Mouse (Mus musculus) embryo, embryonic 10 days (tissue): Measurements from ENCODE around the gene Fli1.

ENCODE experiments used
- DNase-seq: peaks from one replicate; pipeline ENCODE4 v3.0.0-alpha.2; 2015; ENCODE audit warnings: low spot score

Gene Fli1

DNA sequence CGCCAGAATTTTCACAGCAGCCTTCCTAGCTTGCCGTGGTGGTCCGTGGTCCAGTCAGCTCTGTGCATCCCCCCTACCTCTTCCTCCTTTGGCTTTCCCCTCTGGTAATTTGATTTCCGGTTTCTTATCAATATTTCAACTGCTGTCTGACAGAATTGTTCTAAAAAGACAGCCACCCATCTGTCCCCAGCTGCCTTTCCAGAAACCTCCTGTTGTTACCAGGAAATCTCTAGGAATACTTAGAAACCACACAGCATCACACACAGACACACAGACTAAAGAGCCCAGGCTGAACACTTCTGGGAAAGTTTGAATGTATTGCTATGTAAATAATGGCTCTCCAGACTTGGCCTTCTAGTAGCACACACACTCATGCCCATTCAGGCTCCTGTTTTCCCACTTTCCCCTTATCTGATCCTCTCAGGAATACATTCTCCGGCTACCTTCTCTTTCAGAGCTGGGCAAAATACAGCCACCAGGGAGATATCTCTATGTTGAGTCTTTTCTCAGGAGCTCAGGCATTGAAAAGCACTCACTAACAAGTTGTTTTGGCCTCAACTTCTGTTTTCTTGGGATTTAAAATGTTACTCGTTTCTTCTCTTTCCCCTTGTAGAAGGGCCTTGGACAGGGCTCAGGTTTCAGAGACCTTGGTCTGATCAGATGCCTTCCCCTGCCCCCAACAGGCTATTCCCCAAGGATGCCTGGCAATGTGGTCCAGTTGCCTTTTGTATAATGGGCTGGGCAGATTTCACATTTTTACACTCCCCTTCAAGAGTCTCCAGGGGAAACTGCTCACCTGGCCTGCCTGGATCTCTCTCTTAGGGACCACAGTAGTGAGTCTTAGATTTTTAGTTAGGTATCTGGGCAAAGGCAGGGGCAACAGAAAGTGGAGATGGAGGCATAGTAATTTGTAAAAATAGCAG lies 7.1 kb upstream of the Fli1 start:
- DNase-seq: peak; percentile 66

DNA sequence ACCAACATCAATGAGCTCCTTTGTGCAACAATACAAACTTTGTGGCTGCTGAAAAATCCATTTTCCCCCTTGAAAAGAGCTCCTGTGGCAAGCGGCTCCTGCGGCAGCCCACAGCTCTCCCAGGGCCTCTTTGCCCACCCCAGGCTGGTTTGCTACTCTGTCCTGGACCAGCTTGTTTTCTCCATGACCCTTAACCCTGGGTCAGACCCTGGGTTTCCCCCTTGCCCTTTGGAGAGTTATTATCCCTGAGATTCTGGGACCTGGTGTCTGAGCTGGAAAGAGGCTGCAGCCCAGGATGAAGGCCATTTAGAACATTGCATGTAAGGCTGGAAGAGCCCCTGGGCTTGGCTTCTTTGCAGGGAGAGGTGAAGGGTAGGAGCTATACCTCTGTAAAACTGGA lies 4.1 kb upstream of the Fli1 start:
- peak; percentile 43 for DNase-seq

DNA sequence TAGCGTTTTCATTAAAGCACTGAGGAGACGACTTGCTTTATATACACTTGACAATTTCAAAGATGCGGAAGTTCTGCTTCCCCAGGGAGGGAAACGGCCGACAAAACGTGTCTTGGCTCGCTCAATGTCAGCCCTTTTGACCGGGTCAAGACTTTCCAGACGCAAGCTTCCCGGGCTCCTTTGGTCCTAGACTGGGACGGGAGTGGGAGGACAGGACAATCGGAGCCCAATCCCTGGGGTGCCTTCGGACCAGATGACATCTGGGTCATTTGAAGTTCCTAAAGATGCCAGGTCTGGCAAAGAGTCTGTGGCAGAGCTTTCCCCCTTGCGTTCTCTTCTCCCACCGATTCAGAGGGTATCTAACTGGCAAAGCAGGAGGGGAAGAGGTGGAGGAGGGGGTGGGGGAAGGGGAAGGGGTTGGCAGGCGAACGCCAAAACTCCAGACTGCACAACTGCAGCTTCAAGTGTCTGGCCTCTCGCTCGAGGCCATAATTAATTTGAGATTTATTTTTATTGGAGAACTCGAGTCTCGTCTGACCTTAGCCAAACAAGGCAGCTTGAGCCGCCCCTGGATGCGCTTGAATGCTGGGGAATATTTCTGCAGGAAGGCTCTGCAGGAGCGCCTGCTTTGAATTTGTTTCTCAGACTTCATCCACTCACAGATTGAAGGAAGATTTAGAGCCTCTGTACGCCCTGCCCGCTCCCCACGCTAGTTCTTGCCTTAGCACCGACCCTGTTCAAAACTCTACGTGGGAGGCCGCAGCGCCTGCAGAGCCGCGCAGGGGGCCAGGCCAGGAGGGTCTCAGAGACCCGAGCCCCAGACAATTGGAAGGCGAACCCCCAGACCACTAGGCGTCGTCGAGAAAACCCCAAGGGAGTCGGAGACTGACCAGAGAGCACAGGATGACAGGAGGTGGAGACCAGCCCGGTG lies 2.3 kb upstream of the Fli1 start:
- DNase-seq: peak; percentile 61

DNA sequence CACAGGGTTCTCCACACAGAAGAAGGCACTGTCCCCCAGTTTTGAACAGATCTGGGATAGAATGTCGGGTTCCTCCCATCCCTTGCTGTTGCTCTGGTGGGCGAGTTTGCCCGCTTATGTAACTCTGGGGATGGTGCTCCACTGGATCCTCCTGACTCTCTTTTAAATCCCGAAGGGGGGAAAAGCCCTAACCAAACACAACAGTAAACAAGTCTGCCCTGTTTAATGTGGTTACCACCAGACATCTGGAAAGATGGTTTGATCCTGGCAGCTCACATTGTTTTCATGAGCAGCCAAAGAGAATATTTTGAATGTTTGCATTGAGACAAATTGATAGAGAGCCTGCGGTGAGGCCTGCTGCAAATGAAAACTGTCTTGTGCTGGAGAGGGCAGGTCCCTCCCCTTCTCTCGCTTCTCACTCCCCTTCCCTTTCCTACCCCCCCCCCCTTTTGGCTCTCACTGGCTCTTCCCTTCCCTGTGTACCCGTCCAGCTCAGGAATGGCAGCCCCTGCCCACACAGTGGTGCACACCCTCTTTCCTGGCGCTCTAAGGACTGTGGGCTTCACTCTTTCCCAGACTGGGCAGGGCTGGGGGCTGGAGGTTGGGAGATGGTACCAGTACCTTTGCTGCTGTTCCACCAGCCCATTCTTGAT lies 1.4 kb upstream of the Fli1 start:
- DNase-seq: peak; percentile 37

DNA sequence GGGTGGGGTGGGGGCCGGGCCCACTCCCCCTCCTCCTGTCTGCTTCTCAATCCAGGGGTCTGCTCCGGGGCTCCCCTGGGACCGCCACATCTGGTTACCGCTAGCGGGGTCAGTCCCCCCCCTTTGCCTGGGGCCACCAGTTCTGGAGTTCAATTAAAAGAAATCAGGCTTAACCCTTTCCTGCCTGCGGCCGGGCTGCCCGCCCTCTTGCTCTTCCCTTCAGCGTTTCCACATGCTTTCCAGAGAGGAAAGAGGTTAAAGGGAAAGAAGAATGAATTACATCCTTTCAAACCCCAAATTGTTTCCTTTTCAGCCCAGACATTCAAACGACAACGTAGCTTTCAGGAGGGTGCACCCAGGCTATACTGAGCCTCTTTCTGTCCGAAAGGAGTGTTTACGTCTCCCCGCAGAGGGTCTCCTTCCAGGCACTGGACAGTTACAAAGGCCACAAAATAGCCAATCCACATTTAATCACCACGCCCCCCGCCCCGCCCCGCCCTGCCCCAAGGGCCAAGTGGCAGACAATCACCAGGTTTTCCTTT lies 450 bp upstream of the Fli1 start:
- DNase-seq: peak; percentile 80

DNA sequence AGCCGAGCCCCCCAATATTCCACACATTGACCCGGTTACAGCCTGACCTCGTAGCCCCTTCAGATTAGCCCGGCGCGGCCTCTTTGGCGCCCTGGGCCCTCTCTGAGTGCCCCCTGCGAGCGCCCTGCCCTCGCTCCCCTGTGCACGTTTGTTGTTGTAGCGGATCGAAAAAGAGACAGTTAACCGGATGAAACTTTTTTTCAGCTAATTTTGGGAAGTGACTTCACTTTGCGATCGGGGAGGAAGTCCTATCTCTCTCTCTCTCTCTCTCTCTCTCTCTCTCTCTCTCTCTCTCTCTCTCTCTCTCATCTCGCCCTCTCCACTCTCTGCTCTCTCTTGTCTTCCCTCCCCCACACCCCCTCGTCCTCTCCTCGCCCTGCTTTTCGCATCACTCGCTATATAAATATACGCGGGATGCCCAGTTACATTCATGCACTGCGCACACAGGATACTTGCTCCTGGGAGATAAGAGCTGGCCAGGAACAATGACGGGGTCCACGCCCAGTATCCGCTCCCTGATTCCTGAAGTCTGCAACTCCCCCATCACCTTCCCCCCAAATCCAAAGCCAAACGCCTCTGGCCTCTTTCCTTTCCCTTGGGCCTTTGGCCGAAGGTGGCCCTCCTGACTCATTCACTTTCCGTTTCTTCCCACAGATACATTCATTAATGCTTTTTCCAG lies 1.3 kb downstream of the Fli1 start:
- peak; percentile 54 for DNase-seq

DNA sequence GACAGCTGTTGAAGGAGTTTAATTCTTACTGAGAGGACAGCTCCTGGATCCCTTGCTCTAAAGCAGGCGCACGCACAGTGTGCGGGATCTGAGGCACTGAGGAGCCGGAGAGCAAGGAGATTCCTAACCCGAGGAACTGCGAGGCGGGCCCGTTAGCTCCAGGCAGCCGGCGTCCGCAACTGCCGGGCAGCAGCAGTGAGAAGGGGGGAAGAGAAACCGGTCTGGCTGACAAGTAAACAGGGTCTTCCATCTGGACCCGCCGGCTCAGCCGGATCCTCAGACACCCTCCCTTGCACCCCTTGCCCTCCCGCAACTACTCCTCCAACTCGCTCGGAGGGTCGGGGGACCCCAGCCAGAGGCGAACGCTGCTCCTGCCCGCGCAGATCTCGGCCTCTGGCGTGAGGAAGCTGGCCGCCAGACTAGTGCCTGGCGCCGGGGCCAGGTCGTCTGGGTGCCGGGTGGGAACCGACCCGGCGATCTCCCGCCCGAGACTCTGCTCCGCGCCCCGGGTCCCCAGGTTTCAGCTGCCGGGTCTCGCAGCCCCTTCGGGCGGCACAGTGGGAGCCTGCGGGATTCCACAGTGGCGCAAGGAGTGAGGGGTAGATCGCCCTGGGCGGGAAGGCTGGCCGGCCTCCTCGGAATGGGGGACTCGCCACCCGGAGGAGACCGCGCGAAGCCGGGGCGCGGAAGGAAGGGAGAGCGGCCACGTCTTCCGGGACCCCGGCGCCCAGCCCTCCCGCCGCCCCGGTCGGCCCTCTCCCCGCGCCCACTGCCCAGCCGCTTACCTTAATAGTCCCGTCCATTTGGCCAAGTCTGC lies 2.0 kb downstream of the Fli1 start:
- peak; percentile 67 for DNase-seq

DNA sequence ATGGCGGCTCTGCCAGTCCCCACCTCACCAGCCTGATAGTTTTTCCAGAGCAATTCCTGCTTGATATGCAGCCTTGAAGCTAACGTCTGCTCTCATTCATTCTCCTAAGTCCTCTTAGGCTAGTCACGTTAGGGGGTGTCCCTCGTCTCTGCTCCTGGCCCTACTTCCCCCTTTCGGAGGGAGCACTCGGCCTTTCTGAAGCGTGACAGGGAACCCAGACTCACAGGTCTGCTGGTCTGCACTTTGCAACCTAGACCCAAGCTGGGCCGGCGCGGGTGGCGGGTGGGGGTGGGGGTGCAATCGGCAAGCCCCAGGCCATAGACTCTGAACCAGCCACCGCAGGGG lies 2.6 kb downstream of the Fli1 start:
- DNase-seq: peak; percentile 37

DNA sequence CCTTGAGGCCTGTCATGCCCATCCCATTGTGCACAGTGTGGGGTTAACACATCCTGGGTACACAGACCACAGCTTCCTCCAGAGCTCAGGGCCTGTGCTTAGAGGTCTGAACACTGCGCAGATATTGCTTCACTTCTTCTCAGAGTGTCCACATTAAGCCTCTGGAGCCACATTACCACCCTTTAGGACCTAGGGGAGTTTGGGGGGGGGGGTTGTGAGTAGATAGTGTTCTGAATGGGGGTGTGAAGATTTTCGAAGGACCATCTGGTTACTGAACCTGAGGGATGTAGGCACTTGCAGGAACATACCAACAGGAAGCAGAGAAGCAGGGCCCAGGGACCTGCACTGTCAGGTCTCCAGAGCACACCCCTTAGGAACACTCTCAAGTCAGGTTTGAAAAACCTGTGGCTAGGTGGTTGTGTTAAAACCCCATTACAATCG lies 3.3 kb downstream of the Fli1 start:
- DNase-seq: no peak

DNA sequence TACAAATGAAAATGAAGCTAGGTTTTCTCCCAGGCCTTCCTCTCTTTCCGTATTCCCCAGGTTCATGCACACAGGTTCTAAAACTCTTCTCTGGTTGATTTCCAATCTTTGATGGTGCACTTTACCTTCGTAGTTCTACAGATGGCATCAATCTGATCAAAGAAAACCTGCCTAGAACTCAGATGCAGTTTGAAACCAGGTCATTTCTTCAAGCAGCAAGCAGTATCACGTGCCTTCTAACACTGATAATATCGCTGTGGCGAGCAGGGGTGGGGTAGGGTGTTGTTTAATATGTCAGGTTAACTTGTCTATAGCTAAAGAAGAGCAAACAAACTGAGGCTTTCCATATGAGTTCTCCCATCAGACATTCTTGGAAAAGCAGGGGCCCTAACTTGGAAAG lies 4.5 kb downstream of the Fli1 start:
- DNase-seq: no peak

DNA sequence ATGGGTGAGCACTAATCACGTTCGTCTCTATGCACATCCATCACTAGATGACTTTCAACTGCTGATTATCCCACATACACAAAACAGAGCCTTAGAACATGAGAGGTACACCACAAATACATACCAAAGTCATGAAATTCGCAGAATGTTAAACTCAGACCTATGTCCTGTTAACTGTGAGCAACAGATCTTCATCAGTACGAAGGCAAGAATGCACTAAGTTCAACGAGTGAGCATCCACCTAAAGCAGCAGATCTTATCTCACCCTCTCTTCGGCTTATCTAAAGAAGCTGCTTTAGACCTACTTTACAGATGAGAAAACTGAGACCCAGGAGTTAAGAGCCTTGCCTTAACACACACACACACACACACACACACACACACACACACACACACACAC lies 5.0 kb downstream of the Fli1 start:
- no peak for DNase-seq

DNA sequence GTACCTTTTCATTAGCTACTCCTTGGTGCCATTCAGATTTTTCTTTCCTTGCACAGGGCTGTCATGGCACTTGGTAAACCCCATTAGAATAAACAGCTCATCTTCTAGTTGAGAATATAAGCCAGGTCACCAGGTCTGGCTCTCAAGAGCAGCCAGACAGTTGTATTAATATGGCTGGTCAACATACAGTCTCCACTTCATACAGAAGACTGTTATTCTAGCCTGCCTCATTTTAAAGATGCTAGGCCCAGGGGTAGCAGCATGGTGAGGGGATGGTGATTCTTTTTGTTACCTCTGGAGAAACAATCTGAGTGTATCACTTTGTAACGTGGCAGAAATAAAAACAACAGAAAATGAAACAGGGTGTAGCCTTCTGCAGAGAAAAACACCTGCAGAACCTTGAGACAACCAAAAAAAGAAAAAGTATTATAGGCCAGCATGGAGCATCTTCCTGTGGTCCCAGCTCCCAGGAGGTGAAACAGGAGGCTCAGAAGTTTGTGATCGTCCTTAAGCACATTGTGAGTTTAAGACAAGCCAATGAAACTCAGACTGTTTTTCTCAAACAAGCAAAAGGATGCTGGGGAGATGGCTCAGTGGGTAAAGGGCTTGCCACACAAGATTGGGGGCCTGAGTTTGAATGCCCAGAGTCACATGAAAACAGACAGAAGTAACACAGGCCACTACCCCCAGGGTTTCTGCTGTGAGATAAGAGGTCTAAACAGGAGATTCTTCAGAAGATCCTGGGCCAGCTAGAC lies 7.3 kb downstream of the Fli1 start:
- no peak for DNase-seq

DNA sequence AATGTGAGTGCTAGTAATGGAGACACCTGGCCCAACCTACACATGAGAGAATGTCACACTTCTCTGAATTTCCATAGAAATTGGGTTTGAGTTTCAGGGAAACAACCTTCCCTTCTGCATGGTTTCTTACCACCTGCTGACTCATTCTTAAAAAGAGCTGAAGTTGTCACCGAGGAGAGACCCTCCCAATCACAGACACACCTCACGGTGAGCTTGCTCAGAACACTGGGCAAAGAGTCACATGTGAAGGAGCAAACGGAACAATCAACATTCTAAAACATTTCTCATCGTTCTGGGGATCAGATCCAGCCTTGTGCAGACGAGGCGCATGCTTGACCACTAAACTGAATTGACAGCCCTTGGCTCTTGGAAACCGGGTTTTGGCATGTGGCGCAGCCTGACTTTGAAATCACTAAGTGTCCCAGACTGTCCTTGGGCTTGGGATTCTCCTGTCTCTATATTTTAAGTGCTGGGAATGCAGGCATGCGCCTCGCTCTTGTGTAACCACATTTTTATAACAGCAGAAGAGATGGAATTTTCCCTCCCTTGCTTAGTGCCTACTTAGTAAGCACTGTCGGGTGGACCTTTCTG lies 8.5 kb downstream of the Fli1 start:
- DNase-seq: no peak

DNA sequence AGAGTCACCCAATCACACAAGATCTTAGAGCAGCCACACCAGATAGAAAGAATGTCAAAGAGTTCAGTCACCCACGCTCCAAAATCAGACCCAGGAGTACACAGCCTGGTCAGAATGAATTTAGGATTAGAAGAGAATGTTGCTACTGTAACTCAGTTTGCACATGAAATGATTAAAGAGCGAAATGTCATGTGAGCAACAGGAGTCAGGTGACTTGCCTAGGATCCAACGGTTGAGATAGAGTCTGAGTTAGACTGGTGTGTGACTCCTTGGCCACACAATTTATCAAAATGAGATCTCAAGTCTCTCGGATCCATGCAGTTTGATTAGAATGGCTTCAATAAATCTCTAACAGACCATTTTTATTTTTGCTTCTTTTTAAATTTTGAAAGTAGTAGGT lies 11.1 kb downstream of the Fli1 start:
- DNase-seq: no peak

DNA sequence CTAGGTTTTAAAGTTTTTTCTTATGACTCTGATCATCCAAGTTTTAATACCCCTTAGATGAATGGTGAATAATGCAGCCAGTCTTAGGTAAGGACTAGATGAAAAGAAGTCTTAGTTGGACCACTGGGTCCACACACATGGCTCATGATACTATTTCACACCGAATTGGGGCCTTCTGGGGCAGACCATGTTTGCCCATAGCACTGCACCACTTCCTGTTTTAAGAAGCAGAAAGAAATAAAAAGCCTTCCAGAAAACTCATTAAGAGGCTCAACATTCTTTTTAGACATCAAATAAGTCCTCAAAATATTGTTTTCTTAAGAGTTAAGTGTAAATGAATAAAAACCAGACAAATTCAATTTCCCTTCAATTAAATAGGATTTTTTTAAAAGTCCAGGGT lies 11.7 kb downstream of the Fli1 start:
- no peak for DNase-seq

DNA sequence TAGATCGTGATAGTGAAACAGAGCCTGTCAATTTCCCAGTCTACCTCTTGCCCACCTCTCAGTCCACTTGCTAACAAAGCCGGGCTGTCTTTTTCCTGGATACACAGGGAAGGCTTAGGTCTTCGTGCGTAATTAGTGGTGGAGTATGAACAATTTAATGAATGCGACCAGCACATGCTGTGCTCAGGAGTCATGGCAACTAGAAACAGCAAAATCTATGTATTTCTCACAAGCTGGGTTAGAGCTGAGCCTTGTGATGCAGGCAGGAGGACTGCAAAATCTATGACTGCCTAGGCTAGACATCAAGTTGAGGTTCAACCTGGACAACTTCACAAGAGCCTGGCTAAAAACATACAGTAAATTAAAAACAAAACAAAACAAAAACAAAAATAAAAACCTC lies 12.5 kb downstream of the Fli1 start:
- DNase-seq: no peak

DNA sequence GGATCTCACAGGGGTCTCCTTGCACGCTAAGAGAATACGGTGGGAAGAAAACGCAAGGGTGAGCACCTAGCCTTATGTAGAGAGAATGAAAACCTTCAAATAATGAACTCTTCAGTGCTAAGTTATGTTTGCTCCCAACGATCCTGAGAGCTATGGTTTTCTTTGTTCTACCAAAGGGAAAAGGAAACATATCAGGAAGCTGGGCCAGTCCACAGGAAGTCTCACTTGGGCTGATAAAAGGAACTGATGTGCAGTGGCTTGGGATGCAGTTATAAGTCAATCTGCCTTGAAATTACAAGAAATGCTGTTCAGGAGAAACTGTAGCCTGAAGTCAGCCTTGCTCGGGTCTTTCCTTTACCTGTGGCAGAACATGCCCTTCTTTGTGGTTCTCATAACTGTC lies 13.1 kb downstream of the Fli1 start:
- no peak for DNase-seq

DNA sequence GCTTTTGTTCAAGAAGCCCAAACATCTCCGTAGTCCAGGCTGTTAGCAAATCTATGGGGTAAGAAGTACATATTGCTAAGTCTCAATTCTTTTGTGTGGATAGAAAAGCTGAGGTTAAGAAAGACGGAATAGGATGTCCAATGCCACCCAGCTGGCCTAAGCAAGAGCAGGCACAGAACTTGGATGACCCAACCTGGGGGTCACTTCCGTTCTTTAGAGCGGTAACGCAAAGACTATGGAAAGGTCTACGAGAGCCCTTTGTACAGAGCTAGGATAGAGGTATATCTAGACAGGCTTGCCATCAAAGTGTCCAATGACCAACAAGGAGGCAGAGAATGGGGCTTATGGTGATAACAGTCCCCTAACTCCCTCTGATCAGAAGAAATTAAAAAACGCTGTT lies 15.3 kb downstream of the Fli1 start:
- no peak for DNase-seq

DNA sequence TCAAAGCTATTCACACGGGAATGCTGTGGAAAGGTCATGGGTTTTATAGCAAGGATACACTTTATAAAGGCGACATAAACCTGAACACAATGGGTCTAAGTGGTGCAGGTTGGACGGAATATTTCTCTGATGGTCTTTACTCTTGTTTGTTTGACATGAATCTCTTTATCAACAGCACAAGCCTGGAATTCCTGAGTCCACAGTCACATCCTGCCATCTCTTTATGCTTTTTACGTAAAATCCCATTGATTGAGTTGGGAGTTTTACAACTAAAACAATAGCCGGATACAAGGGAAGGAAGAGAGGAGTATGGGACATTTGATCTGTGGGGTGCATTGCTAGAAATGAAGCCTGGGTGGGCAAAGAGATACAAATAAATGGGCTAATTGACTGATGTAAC lies 16.9 kb downstream of the Fli1 start:
- no peak for DNase-seq
